Mouse (Mus musculus): ENCODE results near the gene Hdac7. TPM values are rescaled to one million over a fixed set of nuclear protein-coding genes. Genes with fewer than 3 reads are reported as not detected.

Gene Hdac7
- total and polyA plus RNA-seq, 3 experiments: 23.7 to 61.8 (median 25.7) TPM

DNA sequence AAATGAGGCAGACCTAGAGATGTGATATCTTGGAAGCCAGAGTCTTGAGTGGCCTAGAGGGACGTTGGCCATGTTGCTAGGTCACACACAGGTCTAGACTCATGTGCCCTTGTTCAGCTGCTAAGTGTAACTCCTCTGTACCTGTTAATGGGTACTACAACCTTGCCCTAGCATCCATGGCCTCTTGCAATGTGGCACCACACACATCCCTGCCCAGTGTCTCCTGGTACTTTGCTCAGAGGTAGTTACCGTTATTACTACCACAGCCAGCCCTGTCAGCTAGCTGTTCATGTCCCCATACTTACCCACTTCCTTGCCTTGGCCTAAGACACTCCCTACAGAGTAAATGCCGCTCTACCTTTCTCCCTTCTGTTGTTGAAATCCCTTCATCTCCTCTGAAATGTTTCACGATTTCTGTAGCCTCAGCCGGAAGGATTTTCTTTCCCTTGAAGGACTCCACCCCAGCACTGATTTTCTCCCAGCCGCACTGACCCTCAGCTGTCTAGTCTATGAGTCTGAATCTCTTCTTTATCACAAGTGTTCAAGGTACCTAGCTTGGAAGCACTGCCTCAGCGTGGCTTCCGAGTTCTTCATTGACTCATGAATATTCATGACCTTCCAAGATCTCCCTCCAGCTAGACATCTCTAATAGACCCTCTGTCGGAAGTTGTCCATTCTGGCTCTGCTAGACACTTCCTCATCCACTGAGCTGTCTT lies 11.4 kb downstream of the Hdac7 start:
- Histone ChIP-seq H3K4me1 (ENCODE audit: control insufficient read depth, insufficient read depth, low read length) (peaks cover 23% of the 10 kb centered on the region), H3K27ac (peak overlapping the region; percentile 88), H3K36me3 (ENCODE audit: control insufficient read depth, insufficient read depth, low read length) (no peaks in the 10 kb centered on the region; the same call in 1 of the 2 replicates), H3K79me2 (replicated peaks; ENCODE audit: control insufficient read depth, insufficient read depth, low read length) (0 out of 2 replicates have a peak, but pooled peaks cover 2% of the 10 kb centered on the region), H3K4me3 (no peak overlapping the region), H3K27me3 (ENCODE audit: control insufficient read depth, insufficient read depth, low read length) (no peaks in the 10 kb centered on the region), H3K9ac (ENCODE audit: low read depth, low read length) (no peak overlapping the region)
- intact Hi-C loops (cut with DNase I): no loop called here
- DNase-seq: peak in 1 of 2 experiments; percentile 24
- WGBS: 71% methylated on average over 9 of the region's 9 CpGs
- TF ChIP-seq CTCF (IDR thresholded peaks at IDR 0.05) (no peak), EP300 (IDR thresholded peaks at IDR 0.05; ENCODE audit: insufficient read depth, low read depth, low read length) (no peak), POLR2A (IDR thresholded peaks at IDR 0.05; ENCODE audit: insufficient read depth, low read depth, low read length) (no peak)

GRCm38 (mm10) chr15:97831987-97832640 lies 12.2 kb downstream of the Hdac7 start:
- H3K27ac ChIP-seq: peak overlapping the region; percentile 88
- DNase-seq: peak; percentile 58 to 60
- H3K79me2 ChIP-seq (replicated peaks; ENCODE audit: control insufficient read depth, insufficient read depth, low read length): 0 out of 2 replicates have a peak, but pooled peaks cover 3% of the 10 kb centered on the region
- WGBS: 11% methylated on average over 10 of the region's 10 CpGs
- H3K4me3 ChIP-seq: peak overlapping the region; percentile 75; the same call in 1 of the 2 replicates
- peaks cover 18% of the 10 kb centered on the region for H3K4me1 ChIP-seq (ENCODE audit: control insufficient read depth, insufficient read depth, low read length)
- no peak for TF ChIP-seq POLR2A (IDR thresholded peaks at IDR 0.05; ENCODE audit: insufficient read depth, low read depth, low read length)
- TF ChIP-seq EP300 (IDR thresholded peaks at IDR 0.05; ENCODE audit: insufficient read depth, low read depth, low read length): no peak
- TF ChIP-seq CTCF (IDR thresholded peaks at IDR 0.05): no peak
- no peaks in the 10 kb centered on the region; the same call in 1 of the 2 replicates for H3K36me3 ChIP-seq (ENCODE audit: control insufficient read depth, insufficient read depth, low read length)
- H3K9ac ChIP-seq (ENCODE audit: low read depth, low read length): peak overlapping the region; percentile 79
- intact Hi-C loops (cut with DNase I): loop anchor here (1.0 kb wide), 1 partner anchor 11 kb away; no protein-coding TSS in a partner anchor
- no peaks in the 10 kb centered on the region for H3K27me3 ChIP-seq (ENCODE audit: control insufficient read depth, insufficient read depth, low read length)

DNA sequence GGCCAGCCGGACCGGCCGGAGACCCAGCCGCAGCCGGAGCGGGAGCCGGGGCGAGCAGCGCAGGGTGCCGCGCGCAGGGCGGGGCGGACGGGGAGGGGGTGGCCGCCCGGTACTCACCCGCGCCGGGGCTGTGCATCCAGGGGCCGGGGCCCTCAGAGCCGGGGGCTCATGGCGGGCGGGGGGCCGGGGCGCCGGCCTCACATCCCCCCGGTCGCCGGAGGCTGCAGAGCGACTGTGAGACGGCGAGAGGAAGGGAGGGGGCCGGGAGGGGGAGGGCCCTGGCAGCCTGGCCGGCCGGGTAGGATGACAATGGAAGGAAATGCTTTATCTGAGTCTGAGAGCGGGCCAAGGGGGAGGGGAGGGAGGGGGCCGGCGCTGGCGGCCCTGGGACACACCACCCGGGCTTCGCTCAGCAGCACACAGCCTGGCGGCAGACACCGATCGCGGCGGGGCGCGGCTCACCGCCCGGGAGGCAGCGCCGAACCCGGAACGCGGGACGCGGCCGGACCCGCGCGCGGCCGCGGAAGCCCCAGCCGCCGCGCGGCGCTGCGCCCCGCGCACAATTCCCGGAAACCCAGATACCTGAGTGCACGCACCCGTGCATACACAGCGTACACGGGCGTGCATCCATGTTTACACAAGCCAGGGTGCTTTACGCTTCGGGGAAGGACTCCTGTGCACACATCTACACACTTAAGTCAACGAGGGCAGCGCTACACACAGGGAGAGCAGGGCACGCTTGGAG lies 12.9 kb downstream of the Hdac7 start:
- TF ChIP-seq CTCF (IDR thresholded peaks at IDR 0.05) (peak; percentile 48), EP300 (IDR thresholded peaks at IDR 0.05; ENCODE audit: insufficient read depth, low read depth, low read length) (peak; percentile 39; the same call in 1 of the 2 replicates), POLR2A (IDR thresholded peaks at IDR 0.05; ENCODE audit: insufficient read depth, low read depth, low read length) (peak; percentile 59; the same call in 1 of the 2 replicates)
- Histone ChIP-seq H3K9ac (ENCODE audit: low read depth, low read length) (peak overlapping the region; percentile 90), H3K79me2 (replicated peaks; ENCODE audit: control insufficient read depth, insufficient read depth, low read length) (0 out of 2 replicates have a peak, but pooled peaks cover 4% of the 10 kb centered on the region), H3K36me3 (ENCODE audit: control insufficient read depth, insufficient read depth, low read length) (peaks cover 2% of the 10 kb centered on the region), H3K4me3 (peak overlapping the region; percentile 75), H3K4me1 (ENCODE audit: control insufficient read depth, insufficient read depth, low read length) (peaks cover 20% of the 10 kb centered on the region), H3K27me3 (ENCODE audit: control insufficient read depth, insufficient read depth, low read length) (no peaks in the 10 kb centered on the region), H3K27ac (peak overlapping the region; percentile 88)
- intact Hi-C loops (cut with DNase I): loop anchor here (1.0 kb wide), 1 partner anchor 10 kb away; no protein-coding TSS in a partner anchor
- under 1% methylated on average over 71 of the region's 84 CpGs for WGBS
- peak; percentile 86 to 90 for DNase-seq

GRCm38 (mm10) chr15:97830788-97831241 lies 13.5 kb downstream of the Hdac7 start:
- peak overlapping the region; percentile 75 for H3K4me3 ChIP-seq
- peaks cover 3% of the 10 kb centered on the region for H3K36me3 ChIP-seq (ENCODE audit: control insufficient read depth, insufficient read depth, low read length)
- DNase-seq: peak; percentile 81 to 82
- under 1% methylated on average over 39 of the region's 39 CpGs for WGBS
- peak overlapping the region; percentile 88 for H3K27ac ChIP-seq
- H3K79me2 ChIP-seq (replicated peaks; ENCODE audit: control insufficient read depth, insufficient read depth, low read length): 0 out of 2 replicates have a peak, but pooled peaks cover 4% of the 10 kb centered on the region
- H3K9ac ChIP-seq (ENCODE audit: low read depth, low read length): peak overlapping the region; percentile 90
- intact Hi-C loops (cut with DNase I): loop anchor here (1.0 kb wide), 1 partner anchor 10 kb away; no protein-coding TSS in a partner anchor
- peak; percentile 14; the same call in 1 of the 2 replicates for TF ChIP-seq CTCF (IDR thresholded peaks at IDR 0.05)
- TF ChIP-seq EP300 (IDR thresholded peaks at IDR 0.05; ENCODE audit: insufficient read depth, low read depth, low read length): no peak
- no peaks in the 10 kb centered on the region for H3K27me3 ChIP-seq (ENCODE audit: control insufficient read depth, insufficient read depth, low read length)
- peaks cover 20% of the 10 kb centered on the region for H3K4me1 ChIP-seq (ENCODE audit: control insufficient read depth, insufficient read depth, low read length)

GRCm38 (mm10) chr15:97830253-97830787 lies 14.0 kb downstream of the Hdac7 start:
- DNase-seq: peak; percentile 65 to 68
- H3K27me3 ChIP-seq (ENCODE audit: control insufficient read depth, insufficient read depth, low read length): no peaks in the 10 kb centered on the region
- H3K4me3 ChIP-seq: peak overlapping the region; percentile 75
- 0 out of 2 replicates have a peak, but pooled peaks cover 4% of the 10 kb centered on the region for H3K79me2 ChIP-seq (replicated peaks; ENCODE audit: control insufficient read depth, insufficient read depth, low read length)
- H3K4me1 ChIP-seq (ENCODE audit: control insufficient read depth, insufficient read depth, low read length): peaks cover 20% of the 10 kb centered on the region
- intact Hi-C loops (cut with DNase I): no loop called here
- H3K27ac ChIP-seq: peak overlapping the region; percentile 88
- 16% methylated on average over 12 of the region's 12 CpGs for WGBS
- no peak for TF ChIP-seq CTCF (IDR thresholded peaks at IDR 0.05)
- TF ChIP-seq EP300 (IDR thresholded peaks at IDR 0.05; ENCODE audit: insufficient read depth, low read depth, low read length): no peak
- no peak for TF ChIP-seq POLR2A (IDR thresholded peaks at IDR 0.05; ENCODE audit: insufficient read depth, low read depth, low read length)
- peaks cover 3% of the 10 kb centered on the region for H3K36me3 ChIP-seq (ENCODE audit: control insufficient read depth, insufficient read depth, low read length)
- peak overlapping the region; percentile 90 for H3K9ac ChIP-seq (ENCODE audit: low read depth, low read length)
